Mouse (Mus musculus): ENCODE results near the gene Hdac9. TPM values are rescaled to one million over a fixed set of nuclear protein-coding genes. Genes with fewer than 3 reads are reported as not detected.

Gene Hdac9
- polyA plus RNA-seq, 1 experiment from 2014 or later = 12.7 TPM

DNA sequence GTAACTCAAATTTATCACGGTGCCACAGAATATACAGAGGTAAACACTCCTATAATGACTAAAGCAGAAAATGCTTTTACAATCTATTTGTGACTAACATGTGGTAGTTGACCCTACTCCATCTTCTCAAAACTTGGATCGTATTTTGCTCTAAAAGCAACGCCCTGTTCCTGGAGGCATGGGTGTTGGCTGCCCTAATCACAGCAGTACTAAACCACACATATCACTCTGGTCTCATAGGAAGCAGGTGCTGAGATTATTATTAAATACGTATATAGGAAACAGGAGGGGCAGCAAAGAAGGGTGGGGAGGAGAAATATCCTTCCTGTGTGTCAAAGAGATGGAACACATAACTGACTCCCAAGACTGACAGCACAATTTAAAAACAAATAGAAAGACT is 90.0 kb downstream of the Hdac9 start:
- no peaks in the 10 kb centered on the region for H3K36me3 ChIP-seq (ENCODE audit: control insufficient read depth, insufficient read depth, low read length)
- H3K9me3 ChIP-seq (ENCODE audit: control insufficient read depth, low read length) = no peaks in the 10 kb centered on the region
- H3K4me2 ChIP-seq (replicated peaks; ENCODE audit: low read depth, low read length) = no peak overlapping the region
- no peaks in the 10 kb centered on the region for H3K27me3 ChIP-seq (ENCODE audit: control insufficient read depth, insufficient read depth, low read length)
- DNase-seq (ENCODE audit: low spot score) = no peak
- WGBS = 89% methylated on average over 4 of the region's 4 CpGs
- ATAC-seq (ENCODE audit: low FRiP score) = no peak
- no peak overlapping the region for H3K9ac ChIP-seq (ENCODE audit: low read depth, low read length)
- H3K4me3 ChIP-seq (ENCODE audit: low read depth, low read length) = no peak overlapping the region
- no peak overlapping the region for H3K27ac ChIP-seq (ENCODE audit: low read depth, low read length)
- no peaks in the 10 kb centered on the region for H3K4me1 ChIP-seq (replicated peaks; ENCODE audit: control insufficient read depth, insufficient read depth, low read length)

DNA sequence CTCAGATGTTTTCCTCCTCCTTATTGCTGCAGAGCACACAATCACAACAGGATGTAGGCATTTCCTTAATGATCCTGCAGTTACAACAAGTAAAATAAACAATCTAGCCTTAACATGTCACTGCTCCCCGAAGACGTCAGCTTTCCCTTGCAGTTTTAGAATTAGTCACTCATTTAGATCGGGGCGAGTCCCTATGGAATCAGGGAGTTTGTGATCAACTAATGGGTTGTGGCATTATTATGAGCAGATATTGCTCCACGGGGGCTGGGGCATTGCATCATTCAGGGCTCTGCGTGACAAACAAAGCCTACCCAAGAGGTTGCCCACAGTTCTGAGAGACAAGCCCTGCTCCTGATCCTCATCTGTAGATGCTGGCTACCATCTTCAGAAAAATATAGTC is 96.7 kb downstream of the Hdac9 start:
- DNase-seq (ENCODE audit: low spot score) (no peak), ATAC-seq (ENCODE audit: low FRiP score) (no peak)
- Histone ChIP-seq H3K27ac (ENCODE audit: low read depth, low read length) (no peak overlapping the region), H3K27me3 (ENCODE audit: control insufficient read depth, insufficient read depth, low read length) (no peaks in the 10 kb centered on the region), H3K9me3 (ENCODE audit: control insufficient read depth, low read length) (no peaks in the 10 kb centered on the region), H3K4me1 (replicated peaks; ENCODE audit: control insufficient read depth, insufficient read depth, low read length) (no peaks in the 10 kb centered on the region), H3K4me2 (replicated peaks; ENCODE audit: low read depth, low read length) (no peak overlapping the region), H3K36me3 (ENCODE audit: control insufficient read depth, insufficient read depth, low read length) (no peaks in the 10 kb centered on the region), H3K9ac (ENCODE audit: low read depth, low read length) (no peak overlapping the region), H3K4me3 (ENCODE audit: low read depth, low read length) (no peak overlapping the region)
- WGBS = 77% methylated on average over 6 of the region's 6 CpGs

DNA sequence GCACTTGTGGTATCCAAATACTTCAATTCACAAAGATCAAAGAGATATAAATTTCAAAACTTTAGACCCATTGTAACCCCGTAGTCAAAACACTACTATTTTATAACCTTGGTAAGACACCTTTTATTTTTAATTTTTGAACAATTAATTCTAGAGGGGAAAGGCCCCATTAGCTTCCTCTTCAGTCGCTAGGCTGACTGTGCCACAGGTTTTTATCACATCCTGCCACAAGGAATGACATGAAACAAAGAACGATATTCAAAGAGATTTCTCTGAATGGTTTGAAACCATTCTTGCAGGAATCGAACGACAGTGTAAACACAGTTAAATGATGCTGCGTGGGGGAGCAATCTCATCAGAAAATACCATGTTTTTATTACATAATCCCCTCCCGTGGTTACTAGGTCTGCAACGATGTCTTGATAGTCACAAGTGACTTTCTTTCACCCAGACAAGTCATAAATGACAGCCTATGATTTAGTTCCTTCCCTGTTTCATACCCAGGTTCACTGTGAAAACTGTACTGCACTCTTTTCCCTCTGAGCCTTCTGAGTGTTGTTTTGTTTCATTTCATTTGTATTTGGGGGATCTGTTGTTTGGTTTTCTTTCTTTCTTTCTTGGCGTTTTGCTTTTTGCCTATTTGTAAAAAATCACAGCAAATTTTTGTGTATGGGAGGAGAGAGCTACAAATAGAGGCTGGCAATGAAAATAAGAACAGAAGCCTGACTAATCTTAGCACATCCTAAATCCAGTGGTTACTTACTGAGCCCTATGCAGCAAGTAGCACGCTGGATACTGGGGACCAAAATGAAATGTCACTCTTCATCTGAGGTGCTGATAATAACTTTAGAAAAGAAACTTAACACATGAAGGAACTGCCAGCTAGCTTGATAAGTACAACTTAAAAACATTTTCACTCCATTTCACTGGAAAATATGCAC is 105.0 kb downstream of the Hdac9 start:
- Histone ChIP-seq H3K27ac (ENCODE audit: low read depth, low read length) (no peak overlapping the region), H3K36me3 (ENCODE audit: control insufficient read depth, insufficient read depth, low read length) (no peaks in the 10 kb centered on the region), H3K4me1 (replicated peaks; ENCODE audit: control insufficient read depth, insufficient read depth, low read length) (no peaks in the 10 kb centered on the region), H3K9ac (ENCODE audit: low read depth, low read length) (no peak overlapping the region), H3K4me2 (replicated peaks; ENCODE audit: low read depth, low read length) (no peak overlapping the region), H3K27me3 (ENCODE audit: control insufficient read depth, insufficient read depth, low read length) (no peaks in the 10 kb centered on the region), H3K9me3 (ENCODE audit: control insufficient read depth, low read length) (no peaks in the 10 kb centered on the region), H3K4me3 (ENCODE audit: low read depth, low read length) (no peak overlapping the region)
- ATAC-seq (ENCODE audit: low FRiP score) (no peak), DNase-seq (ENCODE audit: low spot score) (no peak)
- 83% methylated on average over 10 of the region's 10 CpGs for WGBS

DNA sequence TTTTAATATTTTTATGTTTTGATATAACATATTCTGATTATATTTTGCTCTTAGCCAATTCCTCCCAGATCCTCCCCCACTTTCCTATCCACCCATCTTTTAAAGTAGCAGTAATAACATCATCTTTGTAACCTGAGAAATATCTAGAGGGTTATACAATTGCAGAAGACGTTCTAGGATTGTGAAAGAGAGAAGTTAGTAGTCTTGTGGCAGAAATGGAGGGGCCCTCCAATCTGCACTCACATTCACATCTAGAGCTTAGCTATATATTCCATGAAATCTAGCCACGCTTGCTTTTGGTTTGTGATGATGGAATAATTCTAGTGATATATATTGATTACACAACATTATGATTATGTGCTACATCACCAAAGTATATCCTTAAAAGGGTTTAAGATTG is 106.7 kb downstream of the Hdac9 start:
- H3K36me3 ChIP-seq (ENCODE audit: control insufficient read depth, insufficient read depth, low read length) = no peaks in the 10 kb centered on the region
- no peak overlapping the region for H3K4me3 ChIP-seq (ENCODE audit: low read depth, low read length)
- WGBS = 79% methylated on average over 2 of the region's 2 CpGs
- DNase-seq (ENCODE audit: low spot score) (no peak), ATAC-seq (ENCODE audit: low FRiP score) (no peak)
- no peak overlapping the region for H3K27ac ChIP-seq (ENCODE audit: low read depth, low read length)
- no peak overlapping the region for H3K9ac ChIP-seq (ENCODE audit: low read depth, low read length)
- H3K27me3 ChIP-seq (ENCODE audit: control insufficient read depth, insufficient read depth, low read length) = no peaks in the 10 kb centered on the region
- H3K9me3 ChIP-seq (ENCODE audit: control insufficient read depth, low read length) = no peaks in the 10 kb centered on the region
- no peak overlapping the region for H3K4me2 ChIP-seq (replicated peaks; ENCODE audit: low read depth, low read length)
- H3K4me1 ChIP-seq (replicated peaks; ENCODE audit: control insufficient read depth, insufficient read depth, low read length) = no peaks in the 10 kb centered on the region

DNA sequence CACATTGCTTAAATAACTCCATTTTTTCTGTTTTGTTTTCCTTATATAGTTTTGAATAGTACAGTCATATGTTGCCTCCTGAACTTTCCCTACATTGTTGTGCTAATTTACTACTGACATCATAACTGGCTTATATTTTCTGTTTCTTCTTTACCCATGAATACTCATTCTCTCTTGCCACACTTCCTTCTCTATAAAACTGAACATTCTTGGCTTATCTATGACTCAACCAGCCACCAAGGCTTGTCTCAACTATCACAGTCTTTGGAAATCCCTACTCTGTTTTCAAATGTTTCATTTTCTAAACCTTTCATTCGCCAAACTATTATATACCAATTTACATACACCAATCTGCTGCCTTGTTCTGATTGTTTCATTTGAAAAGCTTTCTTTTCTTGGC is 108.7 kb downstream of the Hdac9 start:
- Histone ChIP-seq H3K36me3 (ENCODE audit: control insufficient read depth, insufficient read depth, low read length) (no peaks in the 10 kb centered on the region), H3K4me3 (ENCODE audit: low read depth, low read length) (no peak overlapping the region), H3K27ac (ENCODE audit: low read depth, low read length) (no peak overlapping the region), H3K27me3 (ENCODE audit: control insufficient read depth, insufficient read depth, low read length) (no peaks in the 10 kb centered on the region), H3K4me2 (replicated peaks; ENCODE audit: low read depth, low read length) (no peak overlapping the region), H3K9me3 (ENCODE audit: control insufficient read depth, low read length) (no peaks in the 10 kb centered on the region), H3K4me1 (replicated peaks; ENCODE audit: control insufficient read depth, insufficient read depth, low read length) (no peaks in the 10 kb centered on the region), H3K9ac (ENCODE audit: low read depth, low read length) (no peak overlapping the region)
- ATAC-seq (ENCODE audit: low FRiP score) (no peak), DNase-seq (ENCODE audit: low spot score) (no peak)
- 89% methylated on average over 1 of the region's 1 CpGs for WGBS

DNA sequence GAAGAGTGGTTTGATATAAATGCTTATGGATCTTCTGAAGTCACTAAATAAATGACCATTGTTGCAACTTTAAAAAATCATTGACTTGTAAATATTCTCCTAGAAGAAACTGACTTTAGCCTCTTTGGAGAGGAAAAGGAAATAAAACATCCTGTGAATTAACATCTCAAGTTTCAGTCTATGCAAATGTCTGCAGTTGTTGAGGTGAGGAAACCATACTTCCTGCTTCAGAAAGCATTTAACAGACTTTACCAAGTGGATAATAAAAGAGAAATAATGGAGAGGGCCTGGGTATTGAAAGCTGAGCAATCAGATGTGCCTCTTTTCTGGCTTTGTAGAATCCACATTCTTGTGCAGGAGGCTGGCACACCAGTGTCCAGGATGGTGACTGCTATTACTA is 110.4 kb downstream of the Hdac9 start:
- H3K4me1 ChIP-seq (replicated peaks; ENCODE audit: control insufficient read depth, insufficient read depth, low read length) = no peaks in the 10 kb centered on the region
- DNase-seq (ENCODE audit: low spot score) (no peak), ATAC-seq (ENCODE audit: low FRiP score) (no peak)
- H3K27ac ChIP-seq (ENCODE audit: low read depth, low read length) = no peak overlapping the region
- no peaks in the 10 kb centered on the region for H3K27me3 ChIP-seq (ENCODE audit: control insufficient read depth, insufficient read depth, low read length)
- no peaks in the 10 kb centered on the region for H3K36me3 ChIP-seq (ENCODE audit: control insufficient read depth, insufficient read depth, low read length)
- H3K4me2 ChIP-seq (replicated peaks; ENCODE audit: low read depth, low read length) = no peak overlapping the region
- H3K9ac ChIP-seq (ENCODE audit: low read depth, low read length) = no peak overlapping the region
- H3K9me3 ChIP-seq (ENCODE audit: control insufficient read depth, low read length) = no peaks in the 10 kb centered on the region
- H3K4me3 ChIP-seq (ENCODE audit: low read depth, low read length) = no peak overlapping the region

DNA sequence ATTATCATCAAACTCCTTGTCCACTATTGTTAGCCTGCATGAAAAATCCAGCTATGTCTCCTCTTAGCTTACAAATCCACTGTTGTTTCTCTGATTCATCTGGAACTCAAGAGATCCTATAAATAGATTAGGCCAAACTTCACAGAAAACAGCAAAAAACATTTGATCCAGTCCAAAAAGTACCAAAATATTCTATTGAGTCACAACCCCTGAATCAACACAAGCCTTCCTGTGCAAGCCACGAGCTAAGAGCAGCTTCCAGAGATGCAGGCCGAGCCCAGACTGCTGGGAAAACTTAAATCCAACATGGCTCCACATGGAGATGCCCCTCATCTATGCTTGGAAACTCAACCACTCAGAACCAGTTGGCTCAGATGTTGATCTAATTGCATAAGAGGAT is 113.2 kb downstream of the Hdac9 start:
- Histone ChIP-seq H3K4me3 (ENCODE audit: low read depth, low read length) (no peak overlapping the region), H3K4me1 (replicated peaks; ENCODE audit: control insufficient read depth, insufficient read depth, low read length) (no peaks in the 10 kb centered on the region), H3K27me3 (ENCODE audit: control insufficient read depth, insufficient read depth, low read length) (no peaks in the 10 kb centered on the region), H3K9me3 (ENCODE audit: control insufficient read depth, low read length) (no peaks in the 10 kb centered on the region), H3K36me3 (ENCODE audit: control insufficient read depth, insufficient read depth, low read length) (no peaks in the 10 kb centered on the region), H3K27ac (ENCODE audit: low read depth, low read length) (no peak overlapping the region), H3K4me2 (replicated peaks; ENCODE audit: low read depth, low read length) (no peak overlapping the region), H3K9ac (ENCODE audit: low read depth, low read length) (no peak overlapping the region)
- WGBS = 94% methylated on average over 2 of the region's 2 CpGs
- DNase-seq (ENCODE audit: low spot score) = no peak
- ATAC-seq (ENCODE audit: low FRiP score) = no peak

DNA sequence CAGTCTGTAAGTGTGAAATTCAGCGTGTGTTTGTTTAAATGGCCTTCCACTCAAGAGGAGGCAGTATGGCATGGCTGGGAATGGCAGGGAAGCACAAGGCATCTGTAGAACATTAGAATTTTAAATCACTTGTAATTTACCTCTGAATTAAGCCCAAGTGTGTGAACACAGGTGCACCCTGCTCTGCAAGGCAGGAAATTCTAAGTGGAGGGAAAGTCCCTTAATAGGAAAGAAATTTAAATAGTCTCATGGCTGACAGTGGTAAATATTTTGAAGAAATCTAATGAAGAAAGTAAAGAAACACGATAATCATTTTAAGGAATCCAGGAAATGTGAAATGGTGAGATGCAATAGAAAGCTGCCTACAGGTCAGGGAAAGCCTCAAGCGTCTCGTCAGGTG is 114.6 kb downstream of the Hdac9 start:
- H3K36me3 ChIP-seq (ENCODE audit: control insufficient read depth, insufficient read depth, low read length) = no peaks in the 10 kb centered on the region

DNA sequence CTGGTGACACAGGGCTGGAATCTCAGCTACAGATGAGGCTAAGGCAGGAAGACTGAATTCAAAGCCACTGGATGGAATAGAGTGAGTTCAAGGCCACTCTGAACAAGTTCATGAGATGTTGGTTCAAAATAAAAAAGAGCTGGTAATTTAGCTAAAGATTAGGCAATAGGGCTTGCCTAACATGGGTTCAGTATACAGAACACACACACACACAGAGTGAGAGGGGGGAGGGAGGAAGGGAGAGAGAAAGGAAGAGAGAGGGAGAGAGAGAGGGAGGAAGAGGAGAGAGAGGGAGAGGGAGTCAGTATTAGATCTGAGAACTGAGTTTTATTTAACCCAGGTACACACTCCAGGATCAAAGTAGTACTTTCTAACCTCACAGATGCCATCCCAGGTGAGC is 115.1 kb downstream of the Hdac9 start:
- H3K9ac ChIP-seq (ENCODE audit: low read depth, low read length) = no peak overlapping the region
- H3K27me3 ChIP-seq (ENCODE audit: control insufficient read depth, insufficient read depth, low read length) = no peaks in the 10 kb centered on the region
- H3K4me3 ChIP-seq (ENCODE audit: low read depth, low read length) = no peak overlapping the region
- no peak overlapping the region for H3K27ac ChIP-seq (ENCODE audit: low read depth, low read length)
- no peak overlapping the region for H3K4me2 ChIP-seq (replicated peaks; ENCODE audit: low read depth, low read length)
- no peaks in the 10 kb centered on the region for H3K9me3 ChIP-seq (ENCODE audit: control insufficient read depth, low read length)
- H3K4me1 ChIP-seq (replicated peaks; ENCODE audit: control insufficient read depth, insufficient read depth, low read length) = no peaks in the 10 kb centered on the region
- H3K36me3 ChIP-seq (ENCODE audit: control insufficient read depth, insufficient read depth, low read length) = no peaks in the 10 kb centered on the region
- ATAC-seq (ENCODE audit: low FRiP score) (no peak), DNase-seq (ENCODE audit: low spot score) (no peak)

More for the DNA sequence above, 114.6 kb downstream of the Hdac9 start:
- H3K27ac ChIP-seq (ENCODE audit: low read depth, low read length) = no peak overlapping the region
- no peak for DNase-seq (ENCODE audit: low spot score)
- no peak overlapping the region for H3K4me3 ChIP-seq (ENCODE audit: low read depth, low read length)
- no peak overlapping the region for H3K4me2 ChIP-seq (replicated peaks; ENCODE audit: low read depth, low read length)
- ATAC-seq (ENCODE audit: low FRiP score) = no peak
- no peaks in the 10 kb centered on the region for H3K27me3 ChIP-seq (ENCODE audit: control insufficient read depth, insufficient read depth, low read length)
- no peak overlapping the region for H3K9ac ChIP-seq (ENCODE audit: low read depth, low read length)
- WGBS = 85% methylated on average over 4 of the region's 4 CpGs
- H3K4me1 ChIP-seq (replicated peaks; ENCODE audit: control insufficient read depth, insufficient read depth, low read length) = no peaks in the 10 kb centered on the region
- no peaks in the 10 kb centered on the region for H3K9me3 ChIP-seq (ENCODE audit: control insufficient read depth, low read length)

All from hindbrain, embryonic 11.5 days (tissue).